Mouse (Mus musculus) heart, embryonic 10.5 days (tissue): Measurements from ENCODE around the gene Abca15. TPM values are rescaled to one million over a fixed set of nuclear protein-coding genes. Genes with fewer than 3 reads are reported as not detected.

Experiments
- polyA plus RNA-seq: library from polyadenylated mRNA; unstranded; fragments of >200 nt; fragmentation: Nextera tagmentation; extraction: Ambion mirVana; gene quantifications from 2 replicates; pipeline ENCODE4 v1.2.1, GENCODE M21; 2016

Gene Abca15
- polyA plus RNA-seq, 1 experiment from 2014 or later = not detected

Other genes starting within 250 kb of the Abca15 start
- gene Dnah3, start 233.4 kb upstream of the Abca15 start, polyA plus RNA-seq = not detected in 2 replicates
- 18.1 and 20.4 TPM in 2 replicates for gene Tmem159, start 226.3 kb upstream of the Abca15 start, polyA plus RNA-seq
- not detected in 2 replicates for gene Zp2, start 183.4 kb upstream of the Abca15 start, polyA plus RNA-seq
- 0.06 TPM in 1 of 2 replicates, not detected in the other for gene Anks4b, start 154.8 kb upstream of the Abca15 start, polyA plus RNA-seq
- gene Crym, start 126.6 kb upstream of the Abca15 start, polyA plus RNA-seq = 2.3 and 5.5 TPM in 2 replicates
- gene Abca14, start 124.7 kb upstream of the Abca15 start, polyA plus RNA-seq = 0.15 TPM in 1 of 2 replicates, not detected in the other
- not detected in 2 replicates for gene Abca16, start 81.0 kb downstream of the Abca15 start, polyA plus RNA-seq